Mouse (Mus musculus): ENCODE data around the gene Gm49322. TPM values are rescaled to one million over a fixed set of nuclear protein-coding genes. Genes with fewer than 3 reads are reported as not detected.

Gene Gm49322
- polyA plus RNA-seq (2015; fragmentation: Nextera tagmentation; extraction: Ambion mirVana), result 0.65 and 0.98 TPM in 2 replicates

GRCm38 (mm10) chr10:80605721-80606120, at the start of gene Gm49322:
Gene Gm49322, plus strand, starts transcription at chr10:80606021.

GRCm38 (mm10) chr10:80561116-80561944, 44.5 kb upstream of the Gm49322 start, which contains the start of gene Rexo1:
Gene Rexo1, minus strand, starts transcription at chr10:80561560.

GRCm38 (mm10) chr10:80577195-80578130, 28.4 kb upstream of the Gm49322 start, which contains the start of gene Klf16:
Gene Klf16, minus strand, starts transcription at chr10:80577321.

DNA sequence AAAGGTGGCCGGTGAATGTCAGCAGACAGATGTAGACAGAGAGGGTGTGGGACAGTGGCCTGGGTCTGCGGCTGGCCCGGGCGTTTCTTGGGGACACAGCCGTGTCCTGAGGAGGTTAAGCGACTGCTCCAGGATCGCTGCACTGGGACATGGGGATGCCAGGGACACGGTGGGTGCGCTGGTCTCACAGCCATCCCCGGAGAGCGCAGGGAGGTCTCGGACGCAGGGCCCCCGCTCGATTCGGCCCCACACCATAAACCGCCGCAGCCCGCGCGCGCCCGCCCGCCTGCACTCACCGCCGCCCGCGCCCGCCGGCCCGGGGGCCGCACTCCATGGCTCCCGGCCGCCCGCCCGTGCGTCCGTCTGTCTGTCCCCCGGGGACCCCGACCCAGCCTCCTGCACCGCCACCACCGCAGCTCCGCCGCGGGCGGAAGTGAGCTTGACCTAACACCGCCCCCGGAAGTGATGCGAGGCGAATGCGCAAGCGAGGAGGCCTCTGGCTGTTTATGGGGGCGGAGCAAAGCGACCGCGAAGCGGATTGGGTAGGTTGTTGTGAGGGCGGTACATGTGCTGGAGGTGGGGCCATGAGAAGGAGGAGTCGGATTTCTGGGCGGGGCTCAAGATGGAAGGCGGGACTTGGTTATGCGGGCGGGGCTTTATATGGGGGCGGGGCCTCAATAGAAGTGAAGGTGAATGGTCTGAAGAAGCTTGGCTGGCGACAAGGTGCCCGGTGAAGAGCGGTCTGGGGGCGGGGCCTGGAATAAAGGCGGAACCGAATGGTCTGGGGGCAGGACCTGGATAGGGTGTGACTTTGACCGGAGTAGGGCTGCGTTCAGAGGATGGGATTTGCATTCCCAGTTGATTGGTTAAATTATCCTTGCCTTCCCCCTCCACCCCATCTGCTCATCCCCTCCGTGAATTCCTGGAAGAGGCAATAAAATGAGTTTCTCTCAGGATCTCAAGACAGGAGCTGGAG, 15.7 kb upstream of the Gm49322 start, which contains the start of gene Abhd17a:
Abhd17a (minus strand) TSS at position 463 of the 976 bp plus-strand sequence.

GRCm38 (mm10) chr10:80602698-80603325, 3.0 kb upstream of the Gm49322 start, which contains the start of the genes Scamp4 and Adat3:
Gene Scamp4, plus strand, starts transcription at chr10:80602872.
Gene Adat3, plus strand, starts transcription at chr10:80602880.

DNA sequence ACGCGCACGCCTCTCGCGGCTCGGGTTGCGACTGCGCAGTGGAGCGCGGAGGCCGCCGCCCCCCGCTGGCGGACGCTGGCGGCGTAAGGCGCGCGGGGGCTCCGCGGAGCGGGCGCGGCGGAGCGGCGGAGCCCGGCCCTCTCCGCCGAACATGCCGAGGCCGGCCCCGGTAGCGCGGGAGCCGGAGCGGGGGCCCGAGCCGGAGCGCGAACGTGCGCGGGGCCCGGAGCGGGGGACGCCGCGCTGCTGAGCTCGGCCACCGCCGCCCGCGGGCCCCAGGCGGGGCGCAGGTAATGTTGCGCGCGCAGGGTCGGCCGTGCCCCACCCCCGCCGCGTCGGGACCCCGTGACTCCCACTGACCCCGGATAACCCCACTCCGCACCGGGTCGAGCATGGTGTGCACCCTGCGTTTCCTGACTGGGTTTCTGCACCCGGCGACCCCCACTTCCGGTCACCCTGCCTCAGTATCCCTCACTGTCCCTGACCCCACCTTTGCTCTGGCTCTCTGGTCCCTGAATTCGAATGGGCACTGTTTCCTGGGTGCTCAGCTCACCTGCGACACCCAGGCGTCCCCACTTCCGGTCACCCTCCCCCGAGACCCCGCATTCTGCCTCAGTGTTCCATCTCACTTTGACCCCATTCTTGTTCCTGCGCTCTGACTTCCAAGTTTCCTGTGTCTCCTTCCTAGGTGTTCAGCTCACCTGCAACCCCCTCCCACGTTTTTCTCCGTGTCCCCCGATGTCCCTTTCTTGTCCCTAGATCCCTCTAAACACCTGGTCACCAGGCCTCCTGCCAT, 17.0 kb downstream of the Gm49322 start, which contains the start of gene Csnk1g2:
Csnk1g2 (plus strand) TSS at position 178 of the 796 bp plus-strand sequence.

GRCm38 (mm10) chr10:80656863-80657623, 51.2 kb downstream of the Gm49322 start, which contains the start of gene Btbd2:
Gene Btbd2, minus strand, starts transcription at chr10:80657071.

Small RNA genes within 50 kb of the gene (microRNA-seq; reads per million reads assigned to microRNA genes)
- gene Mir6912 (ENCODE audit: borderline replicate concordance, insufficient number of aligned reads), result not detected

Other genes with a start within 250 kb of the Gm49322 start
- 0.26 TPM in 1 of 2 replicates, not detected in the other for gene Plk5, start 249.6 kb upstream of the Gm49322 start, polyA plus RNA-seq (2015; fragmentation: Nextera tagmentation; extraction: Ambion mirVana)
- gene Mex3d, start 218.4 kb upstream of the Gm49322 start, polyA plus RNA-seq (2015; fragmentation: Nextera tagmentation; extraction: Ambion mirVana), result 6.5 and 7.7 TPM in 2 replicates
- 90.1 and 97.9 TPM in 2 replicates for gene Mbd3, start 206.5 kb upstream of the Gm49322 start, polyA plus RNA-seq (2015; fragmentation: Nextera tagmentation; extraction: Ambion mirVana)
- 1,129 and 1,245 TPM in 2 replicates for gene Uqcr11, start 199.2 kb upstream of the Gm49322 start, polyA plus RNA-seq (2015; fragmentation: Nextera tagmentation; extraction: Ambion mirVana)
- gene Tcf3, start 172.4 kb upstream of the Gm49322 start, polyA plus RNA-seq (2015; fragmentation: Nextera tagmentation; extraction: Ambion mirVana), result 49.3 and 57.5 TPM in 2 replicates
- gene Onecut3, start 111.2 kb upstream of the Gm49322 start, polyA plus RNA-seq (2015; fragmentation: Nextera tagmentation; extraction: Ambion mirVana), result not detected in 2 replicates
- 0.61 and 0.94 TPM in 2 replicates for gene Atp8b3, start 66.9 kb upstream of the Gm49322 start, polyA plus RNA-seq (2015; fragmentation: Nextera tagmentation; extraction: Ambion mirVana)
- 11.2 and 20.1 TPM in 2 replicates for gene Rexo1, start 44.5 kb upstream of the Gm49322 start, polyA plus RNA-seq (2015; fragmentation: Nextera tagmentation; extraction: Ambion mirVana)
- gene Klf16, start 28.7 kb upstream of the Gm49322 start, polyA plus RNA-seq (2015; fragmentation: Nextera tagmentation; extraction: Ambion mirVana), result 7.9 and 8.0 TPM in 2 replicates
- 102 and 134 TPM in 2 replicates for gene Abhd17a, start 15.7 kb upstream of the Gm49322 start, polyA plus RNA-seq (2015; fragmentation: Nextera tagmentation; extraction: Ambion mirVana)
- 54.3 and 79.2 TPM in 2 replicates for gene Scamp4, start 3.1 kb upstream of the Gm49322 start, polyA plus RNA-seq (2015; fragmentation: Nextera tagmentation; extraction: Ambion mirVana)
- 1.7 and 4.1 TPM in 2 replicates for gene Adat3, start 3.1 kb upstream of the Gm49322 start, polyA plus RNA-seq (2015; fragmentation: Nextera tagmentation; extraction: Ambion mirVana)
- gene Csnk1g2, start 16.8 kb downstream of the Gm49322 start, polyA plus RNA-seq (2015; fragmentation: Nextera tagmentation; extraction: Ambion mirVana), result 102 and 121 TPM in 2 replicates
- 50.2 and 59.5 TPM in 2 replicates for gene Btbd2, start 51.0 kb downstream of the Gm49322 start, polyA plus RNA-seq (2015; fragmentation: Nextera tagmentation; extraction: Ambion mirVana)
- gene Mknk2, start 72.1 kb downstream of the Gm49322 start, polyA plus RNA-seq (2015; fragmentation: Nextera tagmentation; extraction: Ambion mirVana), result 42.1 and 50.3 TPM in 2 replicates
- 18.3 and 26.4 TPM in 2 replicates for gene Mob3a, start 96.0 kb downstream of the Gm49322 start, polyA plus RNA-seq (2015; fragmentation: Nextera tagmentation; extraction: Ambion mirVana)
- gene Izumo4, start 96.2 kb downstream of the Gm49322 start, polyA plus RNA-seq (2015; fragmentation: Nextera tagmentation; extraction: Ambion mirVana), result 20.7 and 36.4 TPM in 2 replicates
- gene Ap3d1, start 136.2 kb downstream of the Gm49322 start, polyA plus RNA-seq (2015; fragmentation: Nextera tagmentation; extraction: Ambion mirVana), result 42.5 and 53.7 TPM in 2 replicates
- 6.1 and 11.7 TPM in 2 replicates for gene Dot1l, start 149.2 kb downstream of the Gm49322 start, polyA plus RNA-seq (2015; fragmentation: Nextera tagmentation; extraction: Ambion mirVana)
- 40.1 and 44.3 TPM in 2 replicates for gene Sf3a2, start 192.2 kb downstream of the Gm49322 start, polyA plus RNA-seq (2015; fragmentation: Nextera tagmentation; extraction: Ambion mirVana)
- 108 and 114 TPM in 2 replicates for gene Plekhj1, start 192.6 kb downstream of the Gm49322 start, polyA plus RNA-seq (2015; fragmentation: Nextera tagmentation; extraction: Ambion mirVana)
- 0.10 and 0.13 TPM in 2 replicates for gene Amh, start 199.2 kb downstream of the Gm49322 start, polyA plus RNA-seq (2015; fragmentation: Nextera tagmentation; extraction: Ambion mirVana)
- 5.0 and 9.2 TPM in 2 replicates for gene Jsrp1, start 207.5 kb downstream of the Gm49322 start, polyA plus RNA-seq (2015; fragmentation: Nextera tagmentation; extraction: Ambion mirVana)
- gene Oaz1, start 220.6 kb downstream of the Gm49322 start, polyA plus RNA-seq (2015; fragmentation: Nextera tagmentation; extraction: Ambion mirVana), result 1,421 and 1,451 TPM in 2 replicates
- gene Lingo3, start 238.0 kb downstream of the Gm49322 start, polyA plus RNA-seq (2015; fragmentation: Nextera tagmentation; extraction: Ambion mirVana), result 0.48 and 0.68 TPM in 2 replicates
- 278 and 372 TPM in 2 replicates for gene Lsm7, start 249.2 kb downstream of the Gm49322 start, polyA plus RNA-seq (2015; fragmentation: Nextera tagmentation; extraction: Ambion mirVana)
- gene Sppl2b, start 249.3 kb downstream of the Gm49322 start, polyA plus RNA-seq (2015; fragmentation: Nextera tagmentation; extraction: Ambion mirVana), result 18.2 and 30.1 TPM in 2 replicates